Mouse (Mus musculus) left cerebral cortex, postnatal 4 days (tissue): ENCODE data around the gene Zfp629. TPM values are rescaled to one million over a fixed set of nuclear protein-coding genes. Genes with fewer than 3 reads are reported as not detected.
A peak's percentile ranks its signal among the peaks of the same experiment; 100 is the strongest.

Source experiments
- DNase-seq: peaks from one replicate; pipeline ENCODE4 v3.0.0-alpha.2; 2022
- intact Hi-C: fragments of 180-260 bp; cut with DNase I; formaldehyde crosslinking; loops from one replicate; pipeline ENCODE4 v1.15.1; 2025
- total RNA-seq, 2 experiments: library from RNA; stranded (reverse); gene quantifications; 2 replicates each; pipeline ENCODE4 v1.2.3; 2021

Zfp629 gene
- total RNA-seq, 2 experiments from 2014 or later: 31.5 to 33.4 TPM

GRCm38 (mm10) chr7:127572895-127573471 lies 42.6 kb downstream of the Zfp629 start, which contains the start of gene Phkg2:
TSS of gene Phkg2 (plus strand) at chr7:127573340.
- peak; percentile 89 for DNase-seq
- intact Hi-C loops: no loop called here

DNA sequence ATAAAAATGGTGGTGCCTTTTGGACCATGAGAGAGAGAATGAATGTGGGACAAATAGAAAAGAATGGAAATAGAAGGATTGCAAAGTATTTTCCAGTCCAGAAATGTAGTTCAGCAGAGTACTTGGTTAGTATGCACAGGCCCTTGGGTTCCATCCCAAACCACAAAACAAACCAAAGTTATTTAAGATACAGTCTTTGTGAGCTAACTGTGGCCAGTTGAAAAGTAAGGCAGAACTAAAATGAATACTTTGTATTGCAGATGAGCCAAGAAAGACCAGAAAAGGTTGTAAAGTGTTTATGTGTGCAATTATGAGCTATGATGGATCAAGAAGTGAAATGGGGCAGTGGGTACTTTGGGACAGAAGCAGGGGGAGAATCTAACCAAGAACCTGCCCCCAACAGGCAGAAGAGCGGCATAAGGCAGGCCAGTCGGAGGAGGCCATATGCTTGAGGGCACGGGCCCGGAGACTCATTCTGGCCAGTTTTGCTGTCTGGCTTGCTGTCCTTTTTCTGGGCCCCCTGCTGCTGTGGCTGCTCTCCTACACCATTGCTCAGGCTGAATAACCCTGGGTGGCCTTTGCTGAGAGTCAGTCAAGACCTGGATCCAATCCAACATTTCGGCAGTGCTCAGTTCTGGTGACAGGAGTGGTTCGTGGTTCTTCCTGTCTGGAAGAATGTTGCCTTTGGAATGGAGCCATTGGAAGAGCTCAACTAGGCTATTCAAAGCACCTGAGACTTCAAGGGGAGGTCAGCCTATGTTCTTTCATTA lies 51.0 kb downstream of the Zfp629 start:
- DNase-seq: peak; percentile 80
- intact Hi-C loops: no loop called here

DNA sequence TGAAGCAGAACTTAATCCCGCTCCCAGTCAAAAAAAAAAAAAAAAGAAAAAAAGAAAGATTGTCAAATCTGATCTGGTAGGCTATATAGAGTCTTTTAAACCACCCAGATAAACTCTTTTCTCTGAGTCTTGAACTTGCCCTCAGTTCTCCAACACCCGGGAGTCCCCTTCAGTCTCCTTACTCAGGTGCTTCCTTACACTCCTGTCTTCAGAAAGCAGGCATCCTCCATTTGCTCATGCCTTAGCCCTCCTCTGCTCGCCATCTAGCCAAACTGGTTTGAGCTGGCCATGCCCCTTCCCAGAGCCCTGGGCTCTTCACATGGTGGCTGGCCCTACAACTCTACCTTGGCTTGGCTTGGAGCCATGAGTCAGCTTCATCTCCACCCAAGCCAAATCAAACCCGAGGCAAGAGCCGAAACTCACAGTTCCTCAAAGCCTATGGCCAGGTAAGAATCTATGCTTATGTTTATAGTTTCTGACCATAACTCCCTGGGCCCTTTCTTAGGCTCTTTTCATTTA lies 54.2 kb downstream of the Zfp629 start, which contains the start of gene Tmem265:
Tmem265 (plus strand) TSS at position 51 of the 519 bp plus-strand sequence.
- intact Hi-C loops: no loop called here
- no peak for DNase-seq

DNA sequence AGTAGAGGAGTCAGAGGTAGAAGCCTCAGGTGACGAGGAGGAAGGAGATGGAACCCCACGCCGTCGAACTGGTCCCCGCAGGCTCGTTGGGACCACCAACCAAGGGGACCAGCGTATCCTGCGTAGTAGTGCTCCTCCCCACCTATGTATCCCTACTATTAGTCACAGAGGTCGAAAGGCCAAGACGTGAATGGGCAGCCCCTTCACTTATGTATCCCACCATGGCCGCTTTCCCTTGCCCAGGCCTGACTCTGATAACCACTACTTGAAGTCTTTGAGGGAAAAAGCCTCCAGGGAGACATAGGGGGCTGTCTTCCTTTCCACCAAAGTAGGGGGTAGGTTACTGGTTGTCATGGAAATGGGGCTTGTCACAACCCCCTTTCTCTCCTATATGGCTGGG lies 55.0 kb downstream of the Zfp629 start:
- intact Hi-C loops: no loop called here
- DNase-seq: no peak

Other genes with a start within 250 kb of the Zfp629 start
- gene Zfp747, start 239.7 kb downstream of the Zfp629 start, total RNA-seq: 1 to 10 TPM; 7.9 to 8.9 TPM
- gene 9130019O22Rik, start 228.6 kb downstream of the Zfp629 start, total RNA-seq: 1 to 10 TPM; 2.8 to 3.0 TPM
- 1 to 10 TPM; 4.6 to 7.6 TPM for gene E430018J23Rik, start 222.2 kb downstream of the Zfp629 start, total RNA-seq
- gene Zfp764, start 209.0 kb downstream of the Zfp629 start, total RNA-seq: 1 to 10 TPM; 4.3 to 4.4 TPM
- gene Zfp688, start 193.7 kb downstream of the Zfp629 start, total RNA-seq: 10 to 100 TPM; 11.3 to 12.6 TPM
- 1 to 10 TPM; 9.5 to 9.7 TPM for gene Zfp689, start 166.6 kb downstream of the Zfp629 start, total RNA-seq
- gene Prr14, start 156.2 kb downstream of the Zfp629 start, total RNA-seq: 10 to 100 TPM; 35.4 to 35.6 TPM
- gene Fbrs, start 136.6 kb downstream of the Zfp629 start, total RNA-seq: 10 to 100 TPM; 70.8 to 71.2 TPM
- gene Srcap, start 103.8 kb downstream of the Zfp629 start, total RNA-seq: 100 to 1,000 TPM; 113 to 128 TPM
- 10 to 100 TPM; 14.5 to 14.6 TPM for gene Gm42715, start 96.2 kb downstream of the Zfp629 start, total RNA-seq
- 1 to 10 TPM; 6.9 to 9.3 TPM for gene Tmem265, start 54.4 kb downstream of the Zfp629 start, total RNA-seq
- 10 to 100 TPM; 69.5 to 70.1 TPM for gene Phkg2, start 42.5 kb downstream of the Zfp629 start, total RNA-seq
- gene Ccdc189, start 27.2 kb downstream of the Zfp629 start, total RNA-seq: 1 to 10 TPM; 7.0 to 7.8 TPM
- 10 to 100 TPM; 75.1 to 82.6 TPM for gene Rnf40, start 27.0 kb downstream of the Zfp629 start, total RNA-seq
- 10 to 100 TPM; 87.2 to 94.3 TPM for gene Bcl7c, start 93.1 kb upstream of the Zfp629 start, total RNA-seq
- gene Ctf1, start 96.9 kb upstream of the Zfp629 start, total RNA-seq: 1 to 10 TPM; 5.3 to 6.5 TPM
- not detected for gene Ctf2, start 116.4 kb upstream of the Zfp629 start, total RNA-seq
- gene Fbxl19, start 128.7 kb upstream of the Zfp629 start, total RNA-seq: 100 to 1,000 TPM; 143 to 148 TPM
- gene Orai3, start 154.0 kb upstream of the Zfp629 start, total RNA-seq: 10 to 100 TPM; 14.2 to 15.1 TPM
- gene Setd1a, start 160.9 kb upstream of the Zfp629 start, total RNA-seq: 10 to 100 TPM; 46.2 to 47.4 TPM
- gene Gm49388, start 169.8 kb upstream of the Zfp629 start, total RNA-seq: 1 to 10 TPM; 2.2 to 3.1 TPM
- gene Hsd3b7, start 184.8 kb upstream of the Zfp629 start, total RNA-seq: 1 to 10 TPM; 3.3 to 5.8 TPM
- gene Stx4a, start 208.5 kb upstream of the Zfp629 start, total RNA-seq: 10 to 100 TPM; 34.5 to 40.0 TPM
- 100 to 1,000 TPM; 193 to 215 TPM for gene Stx1b, start 208.8 kb upstream of the Zfp629 start, total RNA-seq